Mouse (Mus musculus): ENCODE measurements around the gene Tmem186. TPM values are rescaled to one million over a fixed set of nuclear protein-coding genes. Genes with fewer than 3 reads are reported as not detected.
A peak's percentile ranks its signal among the peaks of the same experiment; 100 is the strongest.

Gene Tmem186
- polyA plus RNA-seq (2012; rRNA removed), result 7.7 and 8.2 TPM in 2 replicates

DNA sequence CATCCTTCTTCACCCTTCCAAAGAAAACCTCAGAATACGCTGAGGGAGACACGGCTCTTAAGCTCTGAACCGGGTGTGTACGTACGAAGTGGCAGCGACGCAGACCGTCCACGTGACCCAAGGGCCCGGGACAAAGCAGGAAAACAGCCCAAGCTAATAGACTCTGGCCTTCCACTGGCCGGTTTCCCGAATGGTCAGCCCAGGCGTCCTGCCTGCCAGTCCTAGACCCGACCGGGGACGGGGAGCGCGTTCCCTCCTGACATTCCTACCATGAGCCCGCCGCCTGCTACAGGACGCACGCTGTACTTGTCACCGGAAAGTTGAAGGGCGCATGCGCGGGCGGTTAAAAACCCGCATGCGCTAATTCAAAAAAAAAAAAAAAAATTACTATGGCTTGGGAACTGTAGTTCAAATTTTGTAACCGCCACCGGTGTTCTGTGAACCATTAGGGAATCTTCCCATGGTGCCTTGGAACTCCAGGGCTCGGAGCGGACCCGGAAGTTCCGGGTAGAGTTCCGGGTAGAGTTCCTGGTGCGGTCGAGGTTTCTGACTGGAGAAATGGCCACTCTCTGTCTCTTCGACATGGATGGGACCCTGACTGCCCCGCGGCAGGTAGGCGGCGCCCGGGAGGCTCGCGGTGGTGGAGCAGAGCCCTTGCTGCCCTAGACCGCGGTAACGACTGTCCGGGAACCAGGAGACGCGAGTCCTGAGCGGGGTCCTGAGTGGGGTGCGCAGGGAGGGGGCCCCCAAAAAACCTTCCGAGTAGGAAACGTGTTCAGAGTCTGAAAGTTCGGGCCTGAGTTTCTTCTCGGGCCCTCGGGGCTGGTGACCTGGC, at the start of gene Tmem186, which contains the start of gene Pmm2:
Tmem186 (minus strand) TSS at position 496 of the 835 bp plus-strand sequence.
Pmm2 (plus strand) TSS at position 458 of the 835 bp plus-strand sequence.
- peak; percentile 80 for DNase-seq
- TF ChIP-seq POLR2A (IDR thresholded peaks at IDR 0.05; ENCODE audit: borderline replicate concordance, extremely low read depth, low read depth, low read length) (peak; percentile 55; the same call in 1 of the 2 replicates), CTCF (IDR thresholded peaks at IDR 0.05; ENCODE audit: insufficient read depth, low read length) (no peak)
- Histone ChIP-seq H3K4me1 (ENCODE audit: control insufficient read depth, insufficient read depth, low read length) (peaks cover 8% of the 10 kb centered on the region; the same call in 1 of the 2 replicates), H3K4me3 (replicated peaks; ENCODE audit: extremely low read depth, low read depth, low read length) (peak within 1 kb of the TSS; percentile 99)
- under 1% methylated on average over 59 of the region's 59 CpGs for WGBS

DNA sequence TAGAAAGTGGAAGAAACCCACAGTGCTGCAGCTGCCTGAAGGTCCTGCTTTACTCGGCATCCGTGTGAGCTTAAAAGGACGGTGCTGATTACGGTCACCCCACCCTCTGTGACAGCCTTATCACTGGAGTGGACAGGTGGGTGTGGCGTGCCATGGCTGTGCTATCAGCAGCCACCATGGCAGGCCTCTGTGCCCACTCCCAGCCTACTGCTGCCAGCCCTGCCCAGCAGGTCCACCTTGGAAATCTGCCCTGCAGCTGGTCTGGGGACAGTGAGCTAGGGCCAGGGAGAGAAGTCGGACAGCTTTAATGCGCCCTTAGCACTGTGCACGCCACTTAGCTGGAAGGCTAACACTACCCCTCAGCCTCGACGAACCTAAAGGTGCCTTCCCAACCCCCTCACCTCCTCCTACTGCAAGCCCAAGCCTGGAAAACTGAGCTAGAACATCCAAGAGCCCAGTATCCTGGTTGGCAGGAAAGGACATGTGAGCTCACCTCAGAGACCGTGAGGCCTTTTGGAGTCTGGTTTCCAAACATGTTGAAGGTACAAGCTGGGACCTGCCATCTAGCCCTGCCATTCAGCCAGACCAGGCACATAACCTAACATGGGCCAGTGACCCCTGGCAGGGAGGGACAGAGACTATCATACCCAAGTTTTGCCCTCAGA, 49.5 kb upstream of the Tmem186 start:
- H3K4me1 ChIP-seq (ENCODE audit: control insufficient read depth, insufficient read depth, low read length), result no peaks in the 10 kb centered on the region
- 65% methylated on average over 11 of the region's 11 CpGs for WGBS
- no peak for TF ChIP-seq POLR2A (IDR thresholded peaks at IDR 0.05; ENCODE audit: borderline replicate concordance, extremely low read depth, low read depth, low read length)
- TF ChIP-seq CTCF (IDR thresholded peaks at IDR 0.05; ENCODE audit: insufficient read depth, low read length), result no peak
- no peak for DNase-seq
- H3K4me3 ChIP-seq (replicated peaks; ENCODE audit: extremely low read depth, low read depth, low read length), result no peak overlapping the region

DNA sequence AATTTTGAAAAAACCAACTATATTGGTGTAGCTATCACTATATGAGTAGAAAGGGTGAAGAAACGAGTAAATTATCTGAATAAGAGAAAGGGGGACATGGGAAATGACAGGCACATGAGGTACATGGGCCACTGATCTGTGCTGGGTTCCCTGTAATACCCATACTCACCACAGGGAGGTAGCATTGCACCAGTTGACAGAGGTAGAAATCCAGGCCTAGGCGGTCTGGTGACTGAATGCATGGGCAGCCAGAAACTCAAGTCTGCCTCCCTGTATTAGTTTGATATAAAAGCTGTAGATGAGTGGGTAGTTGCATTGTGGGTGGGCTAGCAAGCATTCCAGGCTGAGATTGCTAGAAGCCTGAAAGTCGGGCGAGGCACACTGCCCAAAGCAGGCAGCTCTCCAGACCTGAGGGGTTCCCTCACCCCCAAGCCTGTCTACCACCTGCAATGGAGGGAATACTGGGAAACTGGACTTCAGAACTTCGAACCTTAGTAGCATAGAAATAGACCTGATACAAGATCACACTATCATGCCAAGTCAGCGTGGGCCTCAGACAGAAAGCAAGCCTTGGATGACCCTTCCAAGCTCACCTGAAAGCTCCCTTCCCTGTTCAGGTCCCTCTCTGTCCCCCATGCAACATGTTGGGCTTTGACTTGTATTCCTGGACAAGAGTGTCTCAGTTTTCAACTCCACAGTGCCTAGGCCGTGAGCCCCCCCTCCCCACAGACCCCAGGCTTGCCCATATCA, 48.8 kb upstream of the Tmem186 start:
- no peak overlapping the region for H3K4me3 ChIP-seq (replicated peaks; ENCODE audit: extremely low read depth, low read depth, low read length)
- peak; percentile 74 for DNase-seq

DNA sequence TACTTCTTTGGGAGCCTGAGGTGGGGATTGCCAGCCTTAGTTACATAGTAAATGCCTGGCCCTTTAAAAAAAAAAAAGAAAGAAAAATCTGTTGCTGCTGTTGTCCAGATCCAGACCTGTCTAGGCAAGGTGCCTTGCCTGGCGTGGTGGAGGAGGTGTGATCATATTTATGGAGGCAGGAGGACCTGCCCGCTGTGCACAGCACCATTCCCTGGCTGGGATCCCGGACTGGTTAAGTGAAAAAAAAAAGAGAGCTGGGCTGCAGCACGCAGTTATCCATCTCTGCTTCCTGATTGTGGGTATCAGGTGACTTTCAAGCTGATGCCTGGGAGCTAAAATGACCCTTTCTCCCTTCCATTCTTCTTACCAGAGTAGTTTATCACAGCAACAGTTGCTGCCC, 47.6 kb upstream of the Tmem186 start:
- TF ChIP-seq POLR2A (IDR thresholded peaks at IDR 0.05; ENCODE audit: borderline replicate concordance, extremely low read depth, low read depth, low read length) (no peak), CTCF (IDR thresholded peaks at IDR 0.05; ENCODE audit: insufficient read depth, low read length) (no peak)
- WGBS, result 47% methylated on average over 4 of the region's 4 CpGs
- no peak for DNase-seq

More for the DNA sequence above, 48.8 kb upstream of the Tmem186 start:
- H3K4me1 ChIP-seq (ENCODE audit: control insufficient read depth, insufficient read depth, low read length), result no peaks in the 10 kb centered on the region
- 55% methylated on average over 7 of the region's 7 CpGs for WGBS
- no peak for TF ChIP-seq POLR2A (IDR thresholded peaks at IDR 0.05; ENCODE audit: borderline replicate concordance, extremely low read depth, low read depth, low read length)
- peak; percentile 96 for TF ChIP-seq CTCF (IDR thresholded peaks at IDR 0.05; ENCODE audit: insufficient read depth, low read length)

DNA sequence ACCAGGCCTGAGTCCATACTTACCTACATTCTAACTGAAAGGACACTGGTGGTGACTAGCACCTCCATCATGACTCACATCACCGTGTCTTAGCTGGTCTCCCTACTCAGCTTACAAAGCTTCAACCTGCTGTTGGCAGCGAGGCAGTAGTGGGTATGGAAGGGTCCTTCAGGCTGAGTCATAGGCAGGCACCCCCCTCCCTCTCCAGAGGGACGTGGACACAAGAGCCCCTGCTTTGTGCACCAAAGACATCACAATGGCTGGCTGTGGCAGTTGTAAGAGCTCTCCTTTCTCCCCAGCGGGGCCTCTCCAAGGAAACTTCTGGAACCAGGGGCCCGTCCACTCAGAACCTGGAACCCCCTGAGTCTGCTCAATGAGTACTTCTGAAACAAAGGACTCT, 43.0 kb upstream of the Tmem186 start, which contains the start of gene Gm5767:
Gm5767 (plus strand) TSS at position 301 of the 400 bp plus-strand sequence.
- no peaks in the 10 kb centered on the region for H3K4me1 ChIP-seq (ENCODE audit: control insufficient read depth, insufficient read depth, low read length)
- WGBS, result 82% methylated on average over 5 of the region's 5 CpGs
- TF ChIP-seq CTCF (IDR thresholded peaks at IDR 0.05; ENCODE audit: insufficient read depth, low read length), result no peak
- no peak for TF ChIP-seq POLR2A (IDR thresholded peaks at IDR 0.05; ENCODE audit: borderline replicate concordance, extremely low read depth, low read depth, low read length)
- H3K4me3 ChIP-seq (replicated peaks; ENCODE audit: extremely low read depth, low read depth, low read length), result no peak within 1 kb of the TSS
- DNase-seq, result no peak

More for the DNA sequence above, 47.6 kb upstream of the Tmem186 start:
- Histone ChIP-seq H3K4me1 (ENCODE audit: control insufficient read depth, insufficient read depth, low read length) (no peaks in the 10 kb centered on the region), H3K4me3 (replicated peaks; ENCODE audit: extremely low read depth, low read depth, low read length) (no peak overlapping the region)

DNA sequence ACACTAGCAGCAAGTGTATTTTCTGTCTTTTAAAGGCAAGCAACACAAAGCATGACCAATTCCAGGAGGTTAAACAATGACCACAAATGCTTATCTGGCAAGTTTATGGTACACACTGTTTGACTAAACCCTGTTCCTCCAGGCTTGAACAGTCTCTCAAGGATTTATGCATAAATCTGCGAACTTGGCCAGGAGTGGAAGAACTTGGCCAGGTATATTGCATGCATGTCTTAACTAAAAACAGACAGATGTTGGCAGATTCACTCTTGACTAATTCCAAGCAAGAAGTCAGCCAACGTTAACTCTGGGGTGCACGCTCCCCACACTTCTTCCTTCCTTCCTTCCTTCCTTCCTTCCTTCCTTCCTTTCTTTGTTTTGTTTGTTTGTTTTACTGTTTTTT, 42.3 kb upstream of the Tmem186 start:
- DNase-seq, result no peak

DNA sequence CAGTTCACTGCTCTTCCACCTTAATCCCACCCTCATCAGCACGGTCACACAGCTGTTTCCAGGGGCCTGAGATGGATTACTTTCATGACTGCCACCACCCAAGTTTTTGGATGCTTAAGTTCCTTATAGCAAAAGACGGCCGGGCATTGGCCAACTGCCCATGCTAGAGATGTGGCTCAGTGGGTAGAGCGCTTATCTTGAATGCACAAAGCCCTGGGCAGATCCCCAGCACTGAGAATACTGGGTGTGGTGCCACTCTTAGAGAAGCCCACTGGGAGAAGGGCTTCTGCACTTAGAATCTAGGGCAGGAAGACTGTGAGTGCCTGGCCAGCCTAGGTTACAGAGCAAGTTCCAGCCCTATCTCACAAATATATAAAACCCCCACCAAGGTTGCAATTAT, 41.2 kb upstream of the Tmem186 start:
- 66% methylated on average over 4 of the region's 4 CpGs for WGBS
- Histone ChIP-seq H3K4me1 (ENCODE audit: control insufficient read depth, insufficient read depth, low read length) (peaks cover 2% of the 10 kb centered on the region; the same call in 1 of the 2 replicates), H3K4me3 (replicated peaks; ENCODE audit: extremely low read depth, low read depth, low read length) (no peak overlapping the region)
- no peak for DNase-seq
- TF ChIP-seq POLR2A (IDR thresholded peaks at IDR 0.05; ENCODE audit: borderline replicate concordance, extremely low read depth, low read depth, low read length), result no peak
- no peak for TF ChIP-seq CTCF (IDR thresholded peaks at IDR 0.05; ENCODE audit: insufficient read depth, low read length)

More for the DNA sequence above, 42.3 kb upstream of the Tmem186 start:
- 52% methylated on average over 3 of the region's 3 CpGs for WGBS
- no peak for TF ChIP-seq POLR2A (IDR thresholded peaks at IDR 0.05; ENCODE audit: borderline replicate concordance, extremely low read depth, low read depth, low read length)
- TF ChIP-seq CTCF (IDR thresholded peaks at IDR 0.05; ENCODE audit: insufficient read depth, low read length), result no peak
- Histone ChIP-seq H3K4me1 (ENCODE audit: control insufficient read depth, insufficient read depth, low read length) (no peaks in the 10 kb centered on the region), H3K4me3 (replicated peaks; ENCODE audit: extremely low read depth, low read depth, low read length) (no peak overlapping the region)

DNA sequence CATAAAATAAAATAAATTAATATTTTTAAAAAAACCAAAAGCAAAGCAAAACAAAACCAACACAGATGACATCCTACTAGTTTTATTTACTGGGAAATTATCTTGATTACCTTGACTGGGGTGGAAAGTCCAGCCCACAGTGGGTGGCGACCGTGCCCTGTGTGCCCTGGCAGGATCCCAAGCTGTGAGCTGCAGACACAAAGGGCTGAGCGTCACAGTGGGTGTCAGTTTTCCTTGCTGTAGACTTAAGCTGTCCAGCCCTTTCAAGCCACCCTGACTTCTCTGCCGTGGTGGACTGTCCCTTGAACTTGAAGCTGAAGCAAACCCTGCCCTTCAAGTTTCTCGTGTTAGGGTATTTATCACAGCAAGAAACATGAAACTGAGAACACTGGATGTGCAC, 40.5 kb upstream of the Tmem186 start:
- WGBS, result 27% methylated on average over 5 of the region's 5 CpGs
- no peak for DNase-seq
- no peak overlapping the region for H3K4me3 ChIP-seq (replicated peaks; ENCODE audit: extremely low read depth, low read depth, low read length)
- TF ChIP-seq POLR2A (IDR thresholded peaks at IDR 0.05; ENCODE audit: borderline replicate concordance, extremely low read depth, low read depth, low read length) (no peak), CTCF (IDR thresholded peaks at IDR 0.05; ENCODE audit: insufficient read depth, low read length) (no peak)
- peaks cover 2% of the 10 kb centered on the region; the same call in 1 of the 2 replicates for H3K4me1 ChIP-seq (ENCODE audit: control insufficient read depth, insufficient read depth, low read length)

DNA sequence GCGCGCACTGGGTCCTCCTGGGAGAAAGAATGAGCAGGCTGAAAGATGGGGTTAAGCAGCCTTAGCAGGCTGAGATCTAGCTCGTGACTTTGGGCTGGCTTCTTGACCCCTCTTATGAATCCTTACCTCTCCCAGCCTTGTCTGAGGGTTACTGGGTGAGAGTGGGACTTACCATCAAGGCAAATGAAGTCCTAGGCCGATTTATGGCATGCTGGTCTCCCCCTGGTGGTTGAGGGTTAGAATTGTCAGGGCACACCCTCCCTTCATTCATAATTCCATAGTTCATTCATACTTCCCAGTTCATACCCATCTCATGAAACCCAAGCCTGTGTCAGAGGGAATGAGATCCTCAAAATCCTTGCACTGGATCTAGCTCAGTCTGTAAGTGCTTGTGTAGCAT, 39.3 kb upstream of the Tmem186 start:
- 49% methylated on average over 4 of the region's 4 CpGs for WGBS
- DNase-seq, result no peak

More for the DNA sequence above, 39.3 kb upstream of the Tmem186 start:
- Histone ChIP-seq H3K4me1 (ENCODE audit: control insufficient read depth, insufficient read depth, low read length) (peaks cover 2% of the 10 kb centered on the region; the same call in 1 of the 2 replicates), H3K4me3 (replicated peaks; ENCODE audit: extremely low read depth, low read depth, low read length) (no peak overlapping the region)
- TF ChIP-seq POLR2A (IDR thresholded peaks at IDR 0.05; ENCODE audit: borderline replicate concordance, extremely low read depth, low read depth, low read length) (no peak), CTCF (IDR thresholded peaks at IDR 0.05; ENCODE audit: insufficient read depth, low read length) (peak; percentile 85)

All from lung, adult 2 months (tissue).